Mouse (Mus musculus) myocyte (in vitro differentiated cells): ENCODE results near the gene Adcy9. TPM values are rescaled to one million over a fixed set of nuclear protein-coding genes. Genes with fewer than 3 reads are reported as not detected.

Source experiments
- H3K27me3 ChIP-seq: one replicate; pipeline ENCODE4 v1.6.1; 2011; ENCODE audit not compliant: control insufficient read depth, insufficient read depth, insufficient read length
- H3K36me3 ChIP-seq: one replicate; pipeline ENCODE4 v1.6.1; 2011; ENCODE audit not compliant: control insufficient read depth, insufficient read depth
- H3K4me2 ChIP-seq: one replicate; pipeline ENCODE4 v1.6.1; 2011; ENCODE audit warnings: low read depth, control low read depth
- H3K4me3 ChIP-seq: one replicate; pipeline ENCODE4 v1.5.1; 2011; ENCODE audit warnings: mild to moderate bottlenecking, control low read depth, moderate library complexity
- H3K79me2 ChIP-seq: one replicate; pipeline ENCODE4 v1.6.1; 2011; ENCODE audit not compliant: control insufficient read depth, insufficient read depth
- H3ac ChIP-seq: one replicate; pipeline ENCODE4 v1.6.1; 2011; ENCODE audit not compliant: control insufficient read depth, insufficient read length
- CEBPB ChIP-seq: IDR thresholded peaks from 2 replicates; pipeline ENCODE4 v1.6.1; 2011; ENCODE audit warnings: mild to moderate bottlenecking, moderate library complexity; ENCODE audit not compliant: poor library complexity, insufficient read depth, severe bottlenecking
- E2F4 ChIP-seq: IDR thresholded peaks from one replicate; pipeline ENCODE4 v1.6.1; 2011; ENCODE audit warnings: mild to moderate bottlenecking, control low read depth, moderate library complexity; ENCODE audit not compliant: insufficient read depth
- MAX ChIP-seq: IDR thresholded peaks from one replicate; pipeline ENCODE4 v1.6.1; 2011; ENCODE audit warnings: low read depth, mild to moderate bottlenecking, control low read depth
- MYOD1 ChIP-seq, 3 experiments: IDR thresholded peaks; one replicate each; pipeline ENCODE4 v1.6.1; 2011; ENCODE audit warnings: control low read depth in 2 of 3, low read depth in 2 of 3, mild to moderate bottlenecking in 2 of 3, moderate library complexity in 1 of 3; ENCODE audit not compliant: insufficient read length in 2 of 3, control insufficient read depth in 1 of 3
- MYOG ChIP-seq, 3 experiments: IDR thresholded peaks; one replicate each; pipeline ENCODE4 v1.6.1; 2011; ENCODE audit warnings: control low read depth in 2 of 3, low read depth in 2 of 3, mild to moderate bottlenecking in 2 of 3; ENCODE audit not compliant: insufficient read length in 2 of 3, control insufficient read depth in 1 of 3, insufficient read depth in 1 of 3
- POLR2A ChIP-seq: IDR thresholded peaks from one replicate; pipeline ENCODE4 v1.6.1; 2011; ENCODE audit warnings: low read depth, mild to moderate bottlenecking, control low read depth, moderate library complexity; ENCODE audit not compliant: insufficient read length
- POLR2AphosphoS2 ChIP-seq: IDR thresholded peaks from one replicate; pipeline ENCODE4 v1.6.1; 2011; ENCODE audit warnings: low read depth, control low read depth; ENCODE audit not compliant: insufficient read length
- REST ChIP-seq: IDR thresholded peaks from one replicate; pipeline ENCODE4 v1.6.1; 2011; ENCODE audit warnings: mild to moderate bottlenecking, control low read depth, moderate library complexity; ENCODE audit not compliant: insufficient read depth, insufficient read length
- SRF ChIP-seq: IDR thresholded peaks from one replicate; pipeline ENCODE4 v1.6.1; 2011; ENCODE audit warnings: low read depth; ENCODE audit not compliant: control insufficient read depth, insufficient read length
- TCF12 ChIP-seq: IDR thresholded peaks from one replicate; pipeline ENCODE4 v1.6.1; 2011; ENCODE audit warnings: mild to moderate bottlenecking, control low read depth; ENCODE audit not compliant: poor library complexity, insufficient read depth, severe bottlenecking
- TCF3 ChIP-seq: IDR thresholded peaks from one replicate; pipeline ENCODE4 v1.6.1; 2011; ENCODE audit warnings: low read depth, control low read depth; ENCODE audit not compliant: insufficient read length
- USF1 ChIP-seq: IDR thresholded peaks from one replicate; pipeline ENCODE4 v1.6.1; 2011; ENCODE audit warnings: low read depth, mild to moderate bottlenecking, control low read depth, moderate library complexity
- polyA plus RNA-seq: library from polyadenylated mRNA; unstranded; fragments of >200 nt; fragmentation: generic; extraction: Trizol; gene quantifications from one replicate; pipeline ENCODE4 v1.2.1, GENCODE M21; 2012; ENCODE audit warnings: missing spikeins

Gene Adcy9
- polyA plus RNA-seq, 1 experiment, result 4.6 TPM

DNA sequence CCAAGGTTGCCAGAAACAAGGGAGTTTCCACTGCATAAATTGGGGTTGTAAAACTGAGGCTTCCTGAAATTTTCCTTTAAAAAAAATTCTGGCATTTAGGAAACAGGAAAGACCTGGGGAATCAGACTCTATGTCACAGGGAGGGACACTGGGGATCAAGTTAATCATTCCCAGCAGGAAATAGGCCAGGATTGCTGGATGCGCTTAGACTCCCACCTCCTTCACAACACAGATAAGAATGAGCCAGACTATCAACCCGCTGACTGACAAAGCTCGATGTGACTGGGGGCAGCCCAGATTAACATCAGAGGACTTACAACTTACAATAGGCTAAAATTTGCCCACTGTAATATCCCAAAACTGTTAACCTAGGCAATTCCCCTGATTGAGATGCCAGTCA, 52.4 kb downstream of the Adcy9 start:
- Histone ChIP-seq H3K79me2 (no peaks in the 10 kb centered on the region), H3K27me3 (no peaks in the 10 kb centered on the region), H3K36me3 (no peaks in the 10 kb centered on the region), H3ac (no peak overlapping the region), H3K4me2 (peak overlapping the region; percentile 30), H3K4me3 (no peak overlapping the region)
- no peak for TF ChIP-seq CEBPB
- no peak for TF ChIP-seq E2F4
- no peak for TF ChIP-seq MYOG (IDR thresholded peaks at IDR 0.05; ENCODE audit: control insufficient read depth in 1 of 3, insufficient read depth in 1 of 3, insufficient read length in 2 of 3, low read depth in 2 of 3)
- TF ChIP-seq TCF12, result no peak
- no peak for TF ChIP-seq USF1

DNA sequence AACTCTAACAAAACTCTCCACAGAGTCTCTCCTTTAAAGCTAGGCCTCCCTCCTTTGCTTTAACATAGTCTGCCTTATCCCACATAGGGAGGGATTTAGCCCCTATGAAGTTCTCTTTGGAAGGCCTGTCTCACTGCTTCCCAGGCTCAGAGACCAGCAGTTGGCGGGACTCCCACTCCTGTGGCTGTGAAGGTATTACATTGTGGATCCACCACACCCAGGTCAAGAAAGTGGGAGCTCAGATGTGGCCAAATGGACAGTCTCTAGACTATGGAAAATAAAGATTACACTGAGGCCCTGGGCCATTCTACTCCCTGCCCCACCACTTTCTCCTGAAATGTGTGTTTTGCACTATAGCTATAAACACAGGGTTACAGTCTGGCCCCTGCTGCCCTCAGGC, 53.0 kb downstream of the Adcy9 start:
- H3K79me2 ChIP-seq, result no peaks in the 10 kb centered on the region
- H3ac ChIP-seq, result no peak overlapping the region
- no peaks in the 10 kb centered on the region for H3K27me3 ChIP-seq
- H3K36me3 ChIP-seq, result no peaks in the 10 kb centered on the region
- no peak overlapping the region for H3K4me3 ChIP-seq
- H3K4me2 ChIP-seq, result peak overlapping the region; percentile 30
- no peak for TF ChIP-seq E2F4
- no peak for TF ChIP-seq REST
- no peak for TF ChIP-seq USF1
- no peak for TF ChIP-seq MYOD1 (IDR thresholded peaks at IDR 0.05; ENCODE audit: control insufficient read depth in 1 of 3, insufficient read length in 2 of 3, low read depth in 2 of 3)
- TF ChIP-seq TCF12, result no peak
- no peak for TF ChIP-seq TCF3
- no peak for TF ChIP-seq CEBPB
- no peak for TF ChIP-seq SRF
- no peak for TF ChIP-seq MAX
- TF ChIP-seq MYOG (IDR thresholded peaks at IDR 0.05; ENCODE audit: control insufficient read depth in 1 of 3, insufficient read depth in 1 of 3, insufficient read length in 2 of 3, low read depth in 2 of 3), result no peak
- TF ChIP-seq POLR2A, result no peak
- no peak for TF ChIP-seq POLR2AphosphoS2

DNA sequence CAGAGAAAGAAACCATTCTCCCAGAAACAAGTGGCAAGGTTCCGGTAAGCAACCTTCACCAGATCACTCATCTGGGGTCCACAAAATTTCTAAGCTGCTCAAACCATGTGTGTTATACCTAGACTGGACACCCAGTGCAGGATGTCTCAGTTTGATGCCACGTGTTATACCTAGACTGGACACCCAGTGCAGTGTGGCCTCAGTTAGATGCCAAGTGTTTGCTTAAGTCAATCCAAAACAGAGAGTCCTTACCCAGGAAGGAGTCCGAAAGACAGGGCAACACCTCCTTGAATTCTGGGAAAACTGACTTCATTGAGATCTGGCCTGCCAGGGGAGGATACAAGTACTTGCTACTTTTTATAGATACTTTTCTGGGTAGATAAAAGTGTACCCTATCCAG, 53.6 kb downstream of the Adcy9 start:
- H3ac ChIP-seq, result no peak overlapping the region
- H3K27me3 ChIP-seq, result no peaks in the 10 kb centered on the region
- TF ChIP-seq TCF12, result no peak
- TF ChIP-seq REST, result no peak
- TF ChIP-seq CEBPB, result no peak
- no peak for TF ChIP-seq E2F4
- TF ChIP-seq USF1, result no peak
- TF ChIP-seq POLR2AphosphoS2, result no peak
- no peak for TF ChIP-seq TCF3
- no peak for TF ChIP-seq MYOD1 (IDR thresholded peaks at IDR 0.05; ENCODE audit: control insufficient read depth in 1 of 3, insufficient read length in 2 of 3, low read depth in 2 of 3)
- TF ChIP-seq MYOG (IDR thresholded peaks at IDR 0.05; ENCODE audit: control insufficient read depth in 1 of 3, insufficient read depth in 1 of 3, insufficient read length in 2 of 3, low read depth in 2 of 3), result no peak
- no peak for TF ChIP-seq MAX
- no peak for TF ChIP-seq SRF
- no peak for TF ChIP-seq POLR2A
- H3K4me3 ChIP-seq, result no peak overlapping the region
- no peaks in the 10 kb centered on the region for H3K79me2 ChIP-seq
- no peaks in the 10 kb centered on the region for H3K36me3 ChIP-seq
- no peak overlapping the region for H3K4me2 ChIP-seq

DNA sequence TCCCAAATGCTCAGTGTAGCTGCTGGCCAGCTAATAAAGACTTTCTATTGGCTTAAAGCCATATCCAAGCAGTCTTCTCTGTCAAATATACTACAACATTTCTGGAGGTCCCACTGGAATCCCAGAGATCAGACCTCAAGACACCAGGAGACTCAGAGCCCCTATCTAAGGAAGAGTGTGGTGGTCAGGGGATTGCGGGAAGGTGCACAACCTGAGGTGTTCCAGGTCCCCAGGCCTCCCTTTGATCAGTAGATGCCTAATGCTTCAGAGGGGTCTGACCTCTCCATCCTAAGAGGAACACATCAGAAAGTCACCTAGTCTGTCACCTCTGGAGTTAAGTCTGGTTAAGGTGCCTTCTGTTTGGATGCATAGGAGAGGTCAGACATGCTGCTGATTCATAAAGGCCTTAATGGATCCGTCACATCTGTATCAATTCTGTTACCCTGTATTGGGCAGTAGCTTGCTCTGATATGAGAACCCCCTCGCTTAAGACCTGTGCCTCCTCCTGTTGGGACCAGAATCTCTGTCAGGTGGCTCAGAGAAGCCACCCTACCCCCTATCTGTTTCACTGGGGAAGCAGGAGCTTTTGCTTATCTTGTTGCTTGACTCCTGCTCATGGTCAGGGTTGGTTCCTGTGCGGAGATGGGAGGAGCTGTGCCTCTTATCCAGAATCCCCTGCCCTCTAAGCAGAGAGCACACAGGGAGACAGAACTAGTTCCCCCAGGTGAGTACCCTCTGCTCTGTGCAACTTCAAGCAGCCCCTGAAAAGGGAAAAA, 56.8 kb downstream of the Adcy9 start:
- no peak overlapping the region for H3K4me2 ChIP-seq
- no peak overlapping the region for H3K4me3 ChIP-seq
- TF ChIP-seq USF1, result no peak
- TF ChIP-seq TCF3, result no peak
- TF ChIP-seq MYOG (IDR thresholded peaks at IDR 0.05; ENCODE audit: control insufficient read depth in 1 of 3, insufficient read depth in 1 of 3, insufficient read length in 2 of 3, low read depth in 2 of 3), result no peak
- no peak for TF ChIP-seq CEBPB
- no peak for TF ChIP-seq REST
- no peak for TF ChIP-seq E2F4

More for the DNA sequence above, 56.8 kb downstream of the Adcy9 start:
- no peaks in the 10 kb centered on the region for H3K79me2 ChIP-seq
- H3ac ChIP-seq, result no peak overlapping the region
- H3K36me3 ChIP-seq, result no peaks in the 10 kb centered on the region
- H3K27me3 ChIP-seq, result no peaks in the 10 kb centered on the region
